Mouse (Mus musculus) heart, postnatal 0 days (tissue): Measurements from ENCODE around the gene Unc119b. TPM values are rescaled to one million over a fixed set of nuclear protein-coding genes. Genes with fewer than 3 reads are reported as not detected.
"Not testable (repeated sequence)": the region's sequence is repeated elsewhere in the genome, so short reads cannot be mapped to it uniquely, and the experiment has no call there.

ENCODE experiments used
- ATAC-seq: fragments of 200-750 bp; cut with Nextera tagmentation; 2 replicates; pipeline ENCODE4 v1.8.0; 2017; ENCODE audit warnings: low read depth, moderate number of reproducible peaks, moderate library complexity; ENCODE audit not compliant: insufficient read depth
- DNase-seq: peaks from one replicate; pipeline ENCODE4 v3.0.0-alpha.2; 2016; ENCODE audit warnings: low spot score
- H3K27ac ChIP-seq: fragments of 300-500 bp; sonication (generic); 2 replicates; pipeline ENCODE4 v1.5.1; 2014; ENCODE audit warnings: low read depth, mild to moderate bottlenecking
- H3K27me3 ChIP-seq: fragments of 300-500 bp; sonication (generic); 2 replicates; pipeline ENCODE4 v1.6.1; 2014; ENCODE audit warnings: low read length, mixed read lengths; ENCODE audit not compliant: control insufficient read depth, insufficient read depth
- H3K36me3 ChIP-seq: fragments of 300-500 bp; sonication (generic); replicated peaks from 2 replicates; pipeline ENCODE4 v1.6.1; 2014; ENCODE audit warnings: low read length, mixed read lengths; ENCODE audit not compliant: control insufficient read depth, insufficient read depth
- H3K4me1 ChIP-seq: fragments of 300-500 bp; sonication (generic); 2 replicates; pipeline ENCODE4 v1.6.1; 2014; ENCODE audit warnings: antibody characterized with exemption; ENCODE audit not compliant: control insufficient read depth, insufficient read depth
- H3K4me2 ChIP-seq: fragments of 300-500 bp; sonication (generic); 2 replicates; pipeline ENCODE4 v1.6.1; 2014; ENCODE audit warnings: low read depth, mild to moderate bottlenecking, low read length, moderate library complexity
- H3K4me3 ChIP-seq: fragments of 300-500 bp; sonication (generic); 2 replicates; pipeline ENCODE4 v1.5.1; 2014; ENCODE audit warnings: low read depth, low read length
- H3K9ac ChIP-seq: fragments of 300-500 bp; sonication (generic); replicated peaks from 2 replicates; pipeline ENCODE4 v1.6.1; 2014; ENCODE audit warnings: low read depth, low read length, mixed read lengths
- H3K9me3 ChIP-seq: fragments of 300-500 bp; sonication (generic); replicated peaks from 2 replicates; pipeline ENCODE4 v1.6.1; 2016; ENCODE audit warnings: low read length; ENCODE audit not compliant: control insufficient read depth
- CTCF ChIP-seq: IDR thresholded peaks from 2 replicates; pipeline ENCODE4 v1.5.1; 2016; ENCODE audit warnings: antibody characterized with exemption, control low read depth, low read depth
- EP300 ChIP-seq: IDR thresholded peaks from 2 replicates; pipeline ENCODE4 v1.6.1; 2016; ENCODE audit warnings: antibody characterized with exemption, low read depth
- WGBS: fragments of 180-500 bp; shearing (Covaris S2); extraction: QIAGEN DNeasy Blood & Tissue Kit; methylation state at CpG from one replicate; pipeline ENCODE4 v1.1.7; 2014; 5-methylcytosine and 5-hydroxymethylcytosine counted together
- polyA plus RNA-seq: library from polyadenylated mRNA; unstranded; fragments of >200 nt; fragmentation: Nextera tagmentation; extraction: Ambion mirVana; gene quantifications from 2 replicates; pipeline ENCODE4 v1.2.1, GENCODE M21; 2015
- total RNA-seq: library from RNA; depleted of rRNA; stranded (reverse); fragments of >200 nt; gene quantifications from 2 replicates; pipeline ENCODE4 v1.2.3, GENCODE M21; 2014; ENCODE audit warnings: low replicate concordance

Gene Unc119b
- total and polyA plus RNA-seq, 2 experiments from 2014 or later: 11.7 to 25.9 TPM

GRCm38 (mm10) chr5:115150991-115151390, 16.2 kb upstream of the Unc119b start:
- WGBS: 66% methylated on average over 5 of the region's 5 CpGs
- Histone ChIP-seq H3K36me3 (peaks cover 50% of the 10 kb centered on the region), H3K27me3 (no peaks in the 10 kb centered on the region), H3K4me2 (no peak overlapping the region), H3K9me3 (no peaks in the 10 kb centered on the region), H3K4me1 (peaks cover 34% of the 10 kb centered on the region), H3K27ac (no peak overlapping the region), H3K4me3 (no peak overlapping the region), H3K9ac (no peak overlapping the region)
- TF ChIP-seq EP300 (no peak), CTCF (no peak)
- no peak for DNase-seq
- no peak for ATAC-seq

- WGBS: 94% methylated on average over 14 of the region's 14 CpGs
Observed at GRCm38 (mm10) chr5:115149675-115150459, 15.1 kb upstream of the Unc119b start.

GRCm38 (mm10) chr5:115148872-115149271, 14.1 kb upstream of the Unc119b start:
- DNase-seq: not testable (repeated sequence)

More at GRCm38 (mm10) chr5:115149675-115150459, 15.1 kb upstream of the Unc119b start:
- Histone ChIP-seq H3K4me3 (no peak overlapping the region), H3K9ac (no peak overlapping the region), H3K4me2 (no peak overlapping the region), H3K27me3 (no peaks in the 10 kb centered on the region), H3K36me3 (peaks cover 51% of the 10 kb centered on the region), H3K27ac (no peak overlapping the region), H3K9me3 (no peaks in the 10 kb centered on the region), H3K4me1 (peaks cover 23% of the 10 kb centered on the region)
- ATAC-seq (no peak), DNase-seq (no peak)
- TF ChIP-seq EP300: no peak
- no peak for TF ChIP-seq CTCF

GRCm38 (mm10) chr5:115148378-115148777, 13.6 kb upstream of the Unc119b start:
- WGBS: 88% methylated on average over 8 of the region's 8 CpGs
- no peak for TF ChIP-seq EP300
- no peak for TF ChIP-seq CTCF

More at GRCm38 (mm10) chr5:115148872-115149271, 14.1 kb upstream of the Unc119b start:
- Histone ChIP-seq H3K4me1 (peaks cover 13% of the 10 kb centered on the region; the same call in 1 of the 2 replicates), H3K36me3 (peaks cover 54% of the 10 kb centered on the region)
- not testable (repeated sequence) for H3K27me3 ChIP-seq, H3K9ac ChIP-seq, H3K4me2 ChIP-seq, ATAC-seq, H3K27ac ChIP-seq, H3K4me3 ChIP-seq, H3K9me3 ChIP-seq
- no CpG with 5 or more reads among the region's 1 CpGs for WGBS

GRCm38 (mm10) chr5:115147388-115147787, 12.6 kb upstream of the Unc119b start:
- no peak overlapping the region for H3K9ac ChIP-seq
- H3K4me1 ChIP-seq: 0 out of 2 replicates have a peak, but pooled peaks cover 2% of the 10 kb centered on the region
- DNase-seq: no peak
- no peak overlapping the region for H3K27ac ChIP-seq
- no peak overlapping the region for H3K4me2 ChIP-seq
- no peak overlapping the region for H3K4me3 ChIP-seq
- WGBS: 82% methylated on average over 3 of the region's 3 CpGs
- no peaks in the 10 kb centered on the region for H3K9me3 ChIP-seq
- ATAC-seq: no peak
- H3K27me3 ChIP-seq: no peaks in the 10 kb centered on the region
- TF ChIP-seq EP300 (no peak), CTCF (no peak)
- H3K36me3 ChIP-seq: peaks cover 54% of the 10 kb centered on the region

More at GRCm38 (mm10) chr5:115148378-115148777, 13.6 kb upstream of the Unc119b start:
- no peak for ATAC-seq
- Histone ChIP-seq H3K4me2 (no peak overlapping the region), H3K4me3 (no peak overlapping the region), H3K9ac (no peak overlapping the region), H3K27ac (no peak overlapping the region), H3K27me3 (no peaks in the 10 kb centered on the region), H3K36me3 (peaks cover 54% of the 10 kb centered on the region), H3K9me3 (no peaks in the 10 kb centered on the region), H3K4me1 (peaks cover 12% of the 10 kb centered on the region; the same call in 1 of the 2 replicates)
- DNase-seq: no peak
